Mouse (Mus musculus) small intestine, adult 2 months (tissue): ENCODE results near the gene Gm6993. TPM values are rescaled to one million over a fixed set of nuclear protein-coding genes. Genes with fewer than 3 reads are reported as not detected.

ENCODE experiments used
- H3K27ac ChIP-seq: fragments of 200-500 bp; 2 replicates; pipeline ENCODE4 v1.5.1; 2012; ENCODE audit warnings: low read depth, low read length, control low read depth, inconsistent platforms; ENCODE audit not compliant: insufficient read depth
- H3K27me3 ChIP-seq: fragments of 200-500 bp; 2 replicates; pipeline ENCODE4 v1.6.1; 2012; ENCODE audit warnings: mild to moderate bottlenecking, moderate library complexity, low read length, inconsistent platforms; ENCODE audit not compliant: control insufficient read depth, insufficient read depth
- H3K36me3 ChIP-seq: fragments of 200-500 bp; 2 replicates; pipeline ENCODE4 v1.6.1; 2012; ENCODE audit warnings: mild to moderate bottlenecking, low read length, control low read depth, inconsistent platforms; ENCODE audit not compliant: control insufficient read depth, insufficient read depth
- H3K4me1 ChIP-seq: fragments of 200-500 bp; 2 replicates; pipeline ENCODE4 v1.6.1; 2012; ENCODE audit warnings: low read length, inconsistent platforms, mixed read lengths; ENCODE audit not compliant: control insufficient read depth, insufficient read depth, insufficient read length
- H3K4me3 ChIP-seq: fragments of 200-500 bp; 2 replicates; pipeline ENCODE4 v1.5.1; 2012; ENCODE audit warnings: low read depth, mild to moderate bottlenecking, control low read depth, inconsistent platforms, low read length, moderate library complexity
- CTCF ChIP-seq: fragments of 200-500 bp; IDR thresholded peaks from 2 replicates; pipeline ENCODE4 v1.5.1; 2012; ENCODE audit warnings: low read depth, mild to moderate bottlenecking, control low read depth, inconsistent platforms, low read length, moderate library complexity, mixed read lengths; ENCODE audit not compliant: insufficient replicate concordance, insufficient read length; ENCODE audit errors: extremely low read depth
- POLR2A ChIP-seq: fragments of 200-500 bp; IDR thresholded peaks from 2 replicates; pipeline ENCODE4 v1.6.1; 2012; ENCODE audit warnings: low read depth, mild to moderate bottlenecking, control low read depth, inconsistent platforms, low read length, moderate library complexity
- WGBS: fragments of 180-500 bp; shearing (Covaris S2); methylation state at CpG from one replicate; pipeline ENCODE4 v1.1.7; 2018; 5-methylcytosine and 5-hydroxymethylcytosine counted together
- polyA plus RNA-seq: library from polyadenylated mRNA; depleted of rRNA; stranded (reverse); fragments of >200 nt; gene quantifications from 2 replicates; pipeline ENCODE4 v1.2.3, GENCODE M21; 2012

The Gm6993 gene
- polyA plus RNA-seq, 1 experiment, result not detected

DNA sequence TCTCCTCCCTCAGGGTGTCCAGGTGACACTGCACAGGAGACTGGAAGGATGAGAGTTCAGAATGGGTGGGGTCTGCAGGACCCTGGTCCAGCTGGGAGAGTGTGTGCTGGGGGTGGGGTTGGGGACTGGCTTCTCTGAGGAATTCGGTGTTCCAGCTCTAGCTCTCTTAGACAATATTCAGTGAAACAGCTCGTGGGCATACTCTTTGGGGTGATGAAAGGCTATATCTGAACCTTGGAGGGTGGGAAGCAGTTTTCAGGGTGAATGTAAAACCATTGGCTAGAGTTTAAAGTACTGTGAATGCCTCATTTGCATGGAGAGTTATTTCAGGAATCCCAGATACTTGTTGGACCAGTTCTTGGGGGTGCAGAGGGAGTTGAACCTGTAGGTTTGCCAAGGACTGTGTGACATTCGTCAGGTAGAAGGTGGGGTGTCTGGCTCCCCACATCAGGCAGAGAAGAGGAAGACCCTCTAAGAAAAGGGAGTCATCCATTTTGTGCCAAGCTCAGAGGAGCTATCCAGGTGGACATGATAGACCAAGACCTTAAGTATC lies 1.5 kb upstream of the Gm6993 start:
- Histone ChIP-seq H3K36me3 (no peaks in the 10 kb centered on the region), H3K4me3 (no peak overlapping the region), H3K27ac (no peak overlapping the region), H3K27me3 (no peaks in the 10 kb centered on the region), H3K4me1 (no peaks in the 10 kb centered on the region)
- WGBS, result 77% methylated on average over 3 of the region's 3 CpGs
- TF ChIP-seq CTCF (no peak), POLR2A (no peak)

DNA sequence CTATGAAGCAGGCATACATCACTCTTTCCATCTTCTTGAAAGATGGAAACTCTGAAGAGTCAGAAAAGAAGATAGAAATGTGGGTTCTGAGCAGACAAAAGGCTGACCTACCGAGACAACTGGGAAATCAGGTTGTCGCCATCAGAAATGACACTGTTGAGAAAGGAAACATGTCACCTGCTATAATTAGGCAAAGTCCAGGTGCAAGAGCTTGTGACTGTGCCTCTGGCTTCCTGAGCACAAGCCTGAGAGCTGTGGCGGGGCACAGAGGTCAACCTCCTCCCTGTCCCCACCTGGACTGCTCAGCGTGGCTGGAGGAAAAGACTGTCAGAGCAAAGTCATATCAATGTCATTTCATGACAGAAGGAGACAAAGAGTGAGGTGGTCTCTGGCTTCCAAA lies 772 bp upstream of the Gm6993 start:
- Histone ChIP-seq H3K4me3 (no peak overlapping the region), H3K27me3 (no peaks in the 10 kb centered on the region), H3K36me3 (no peaks in the 10 kb centered on the region), H3K27ac (no peak overlapping the region), H3K4me1 (no peaks in the 10 kb centered on the region)
- 22% methylated on average over 4 of the region's 4 CpGs for WGBS
- TF ChIP-seq CTCF (no peak), POLR2A (no peak)

- Histone ChIP-seq H3K27ac (no peak overlapping the region), H3K4me1 (no peaks in the 10 kb centered on the region), H3K4me3 (no peak overlapping the region), H3K27me3 (no peaks in the 10 kb centered on the region), H3K36me3 (no peaks in the 10 kb centered on the region)
- 71% methylated on average over 6 of the region's 6 CpGs for WGBS
- TF ChIP-seq POLR2A, result no peak
- TF ChIP-seq CTCF, result no peak
Measured at GRCm38 (mm10) chr12:31241595-31242342, 1.2 kb downstream of the Gm6993 start.

GRCm38 (mm10) chr12:31244001-31244400 lies 3.4 kb downstream of the Gm6993 start:
- Histone ChIP-seq H3K27me3 (no peaks in the 10 kb centered on the region), H3K36me3 (no peaks in the 10 kb centered on the region), H3K4me3 (no peak overlapping the region), H3K27ac (no peak overlapping the region), H3K4me1 (no peaks in the 10 kb centered on the region)
- 64% methylated on average over 2 of the region's 2 CpGs for WGBS
- TF ChIP-seq CTCF, result no peak
- TF ChIP-seq POLR2A, result no peak

DNA sequence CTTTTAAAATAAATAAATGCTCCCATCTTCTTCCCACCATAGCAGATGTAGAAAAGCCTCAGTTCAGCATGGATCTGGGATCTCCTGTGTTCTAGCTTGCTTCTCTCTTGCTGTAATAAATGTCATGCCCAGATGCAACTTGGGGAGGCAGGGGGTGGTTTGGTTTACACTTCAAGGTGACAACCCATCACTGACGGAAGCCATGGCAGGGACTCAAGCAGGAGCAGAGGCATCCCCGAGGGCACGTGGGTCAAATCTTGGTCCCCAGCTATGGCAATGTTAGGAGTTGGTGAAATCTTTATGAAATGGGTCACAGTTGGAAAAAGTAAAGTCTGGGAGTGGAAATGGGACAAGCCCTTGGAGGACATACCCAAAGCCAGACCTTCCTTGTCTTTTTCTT lies 4.1 kb downstream of the Gm6993 start:
- H3K4me1 ChIP-seq, result no peaks in the 10 kb centered on the region
- H3K36me3 ChIP-seq, result no peaks in the 10 kb centered on the region
- 87% methylated on average over 3 of the region's 3 CpGs for WGBS
- H3K27me3 ChIP-seq, result no peaks in the 10 kb centered on the region
- TF ChIP-seq CTCF, result no peak
- TF ChIP-seq POLR2A, result no peak
- H3K4me3 ChIP-seq, result no peak overlapping the region
- H3K27ac ChIP-seq, result no peak overlapping the region

GRCm38 (mm10) chr12:31246153-31246552 lies 5.6 kb downstream of the Gm6993 start:
- no peaks in the 10 kb centered on the region for H3K36me3 ChIP-seq
- H3K27me3 ChIP-seq, result no peaks in the 10 kb centered on the region
- H3K4me1 ChIP-seq, result no peaks in the 10 kb centered on the region
- 70% methylated on average over 3 of the region's 3 CpGs for WGBS
- H3K4me3 ChIP-seq, result no peak overlapping the region
- TF ChIP-seq CTCF, result no peak
- TF ChIP-seq POLR2A, result no peak
- H3K27ac ChIP-seq, result no peak overlapping the region

- H3K4me1 ChIP-seq, result no peaks in the 10 kb centered on the region
- H3K4me3 ChIP-seq, result no peak overlapping the region
- H3K27me3 ChIP-seq, result no peaks in the 10 kb centered on the region
- H3K27ac ChIP-seq, result no peak overlapping the region
- WGBS, result 47% methylated on average over 3 of the region's 3 CpGs
- no peaks in the 10 kb centered on the region for H3K36me3 ChIP-seq
- TF ChIP-seq POLR2A (no peak), CTCF (no peak)
Measured at GRCm38 (mm10) chr12:31246615-31247014, 6.0 kb downstream of the Gm6993 start.
